Mouse (Mus musculus) testis, adult 2 months (tissue): ENCODE measurements around the gene Gm45233.

ENCODE experiments used
- CTCF ChIP-seq: fragments of 200-500 bp; IDR thresholded peaks from 2 replicates; pipeline ENCODE4 v1.5.1; 2012; ENCODE audit warnings: low read depth, mild to moderate bottlenecking, inconsistent platforms, low read length, moderate library complexity; ENCODE audit not compliant: control insufficient read depth, insufficient read depth, insufficient replicate concordance
- POLR2A ChIP-seq: fragments of 200-500 bp; IDR thresholded peaks from 2 replicates; pipeline ENCODE4 v1.6.1; 2012; ENCODE audit warnings: low read depth, mild to moderate bottlenecking, inconsistent platforms, low read length, moderate library complexity; ENCODE audit not compliant: control insufficient read depth

- TF ChIP-seq POLR2A: peak; percentile 50; the same call in 1 of the 2 replicates
- no peak for TF ChIP-seq CTCF
Observed at GRCm38 (mm10) chr7:43443126-43443916, 607 bp upstream of the Gm45233 start.
